Mouse (Mus musculus) cerebellum, postnatal 4 days (tissue): Measurements from ENCODE around the gene Hbb-bh1.
"Not testable (repeated sequence)": the region's sequence is repeated elsewhere in the genome, so short reads cannot be mapped to it uniquely, and the experiment has no call there.

Experiments used
- DNase-seq, 2 experiments: peaks; one replicate each; pipeline ENCODE4 v3.0.0; 2022; ENCODE audit warnings: low spot score in 2 of 2, mixed read lengths in 1 of 2

The Hbb-bh1 gene

DNA sequence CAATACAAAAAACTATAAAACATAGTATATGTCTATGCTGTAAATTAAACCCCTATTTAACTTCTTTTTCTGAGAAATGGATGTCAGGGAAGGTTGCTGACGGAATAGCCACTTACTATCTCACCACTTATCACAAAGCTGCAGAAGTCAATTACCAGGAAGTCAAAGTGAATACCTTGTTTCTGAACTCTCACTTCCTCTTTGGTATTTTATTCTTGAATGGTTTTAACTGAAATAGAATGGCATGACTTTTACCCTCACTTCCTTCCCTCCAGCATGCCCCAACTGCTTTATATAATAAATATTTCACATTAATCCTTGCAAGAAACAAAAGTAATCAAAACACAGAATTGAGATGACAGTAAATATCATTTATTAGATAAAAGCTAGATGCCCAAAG, 30.8 kb downstream of the Hbb-bh1 start:
- no peak for DNase-seq

DNA sequence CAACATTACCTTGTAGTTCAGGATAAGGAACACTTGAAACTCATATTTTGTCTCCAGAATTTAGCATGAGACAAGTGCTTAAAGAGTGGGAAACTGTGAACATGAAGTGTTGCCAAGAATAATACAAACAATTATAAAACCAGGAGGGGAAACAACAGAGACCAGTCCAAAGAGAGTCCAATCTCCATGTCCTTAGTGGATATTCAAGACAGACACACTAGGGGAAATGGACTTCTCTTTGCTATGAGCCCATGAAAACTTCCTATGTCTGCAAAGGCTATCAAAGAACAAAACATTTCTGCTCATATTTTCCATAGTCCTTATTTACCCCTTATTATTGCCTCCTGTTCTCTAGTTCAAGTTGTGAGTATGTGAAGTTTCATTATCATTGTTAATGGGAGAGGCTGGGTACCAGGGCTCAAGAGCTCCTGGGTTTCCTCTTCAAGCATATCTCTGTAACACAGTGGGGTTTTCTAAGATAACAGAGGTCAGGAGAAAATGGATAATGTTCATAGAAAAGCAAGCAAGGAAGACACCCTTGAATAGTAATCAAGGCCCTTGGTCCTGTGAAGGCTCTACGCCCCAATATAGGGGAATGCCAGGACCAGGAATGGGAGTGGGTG, 31.6 kb downstream of the Hbb-bh1 start:
- DNase-seq, result no peak

DNA sequence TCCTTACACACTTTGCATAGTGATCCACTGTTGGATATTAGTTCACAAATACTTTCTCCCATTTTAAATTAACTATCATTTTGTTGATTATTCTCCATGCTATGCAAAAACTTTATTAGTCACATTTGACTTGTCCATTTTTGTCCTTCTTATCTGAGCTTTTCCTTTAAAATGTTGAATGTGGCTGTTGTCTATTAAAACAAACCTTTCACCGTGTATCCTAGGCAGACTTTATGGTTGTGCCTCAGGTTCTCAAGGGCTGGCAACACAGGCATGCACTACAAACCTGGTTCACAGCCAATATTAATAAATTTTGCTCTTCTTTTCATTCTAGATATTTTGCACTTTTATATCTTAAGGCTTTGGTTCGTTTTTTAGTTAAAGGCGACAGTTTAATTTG, 32.2 kb downstream of the Hbb-bh1 start:
- no peak for DNase-seq

DNA sequence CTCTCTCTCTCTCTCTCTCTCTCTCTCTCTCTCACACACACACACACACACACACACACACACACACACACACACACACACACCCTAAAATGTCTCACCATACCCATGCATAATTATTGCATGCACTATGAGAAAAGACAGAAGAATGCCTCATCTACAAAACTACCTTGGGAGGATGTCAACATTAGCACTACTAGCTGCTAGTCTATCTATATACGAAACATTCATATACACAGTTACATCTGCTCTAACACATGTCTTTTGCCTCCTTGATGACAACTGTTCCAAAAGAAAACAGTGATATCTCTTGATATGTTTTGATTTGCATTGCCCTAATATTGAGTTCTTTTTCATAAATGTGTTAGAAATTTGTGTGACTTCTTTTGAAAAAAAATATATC, 32.7 kb downstream of the Hbb-bh1 start:
- no peak for DNase-seq

DNA sequence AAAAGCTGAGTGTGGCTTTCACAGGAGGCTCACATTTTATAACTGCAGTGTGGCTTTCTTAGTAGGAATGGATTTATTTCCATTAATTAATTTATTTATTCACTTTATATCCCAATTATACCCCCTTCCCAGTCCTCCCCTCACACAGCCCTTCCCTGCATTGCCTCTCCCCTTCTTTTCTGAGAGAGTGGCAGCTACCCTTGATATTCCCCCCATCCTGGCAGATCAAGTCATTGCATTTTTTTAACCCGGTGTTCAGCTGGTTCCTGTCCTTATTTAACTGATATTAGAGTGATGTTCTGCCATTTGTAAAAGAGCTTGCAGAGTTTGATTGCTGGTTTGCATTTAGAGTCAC, 33.2 kb downstream of the Hbb-bh1 start:
- no peak for DNase-seq

DNA sequence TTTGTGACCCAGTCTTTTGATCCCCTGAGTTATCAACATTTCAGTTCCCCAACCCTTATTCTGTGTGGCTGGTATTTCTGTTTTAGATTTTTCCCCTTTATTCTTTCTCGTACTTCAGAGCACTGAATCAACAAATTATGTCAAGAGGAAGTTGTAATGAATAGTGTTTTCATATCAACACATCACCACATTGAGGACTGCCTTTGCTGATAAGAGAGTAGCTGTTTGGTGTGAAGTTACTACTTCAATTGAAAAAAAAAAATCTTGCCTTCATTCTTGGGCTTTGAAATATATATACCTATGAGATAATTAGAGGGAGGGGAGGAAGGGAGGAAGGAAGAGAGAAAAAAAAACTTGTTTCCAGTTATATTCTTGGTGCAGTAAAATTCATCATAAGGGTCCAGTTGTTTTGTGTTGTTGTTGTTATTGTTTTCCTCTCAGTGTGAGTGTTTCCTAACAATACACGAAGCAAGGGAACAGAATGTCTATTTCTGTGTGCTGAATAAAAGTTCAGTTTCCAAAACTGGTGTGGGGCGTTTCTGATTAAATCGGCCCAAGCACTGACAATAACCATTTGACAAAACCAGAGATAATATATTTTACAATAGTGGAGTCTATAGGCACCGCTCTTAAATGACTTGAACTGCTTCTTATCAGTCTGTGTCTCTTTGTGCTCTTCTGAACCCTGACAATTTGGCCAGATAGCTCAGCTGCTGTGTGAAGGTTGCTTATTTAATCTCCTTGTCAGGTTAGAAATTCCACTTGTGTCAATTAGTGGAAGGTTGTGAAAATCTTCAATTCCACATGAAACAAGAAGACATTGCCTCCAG, 33.8 kb downstream of the Hbb-bh1 start:
- DNase-seq, result no peak

DNA sequence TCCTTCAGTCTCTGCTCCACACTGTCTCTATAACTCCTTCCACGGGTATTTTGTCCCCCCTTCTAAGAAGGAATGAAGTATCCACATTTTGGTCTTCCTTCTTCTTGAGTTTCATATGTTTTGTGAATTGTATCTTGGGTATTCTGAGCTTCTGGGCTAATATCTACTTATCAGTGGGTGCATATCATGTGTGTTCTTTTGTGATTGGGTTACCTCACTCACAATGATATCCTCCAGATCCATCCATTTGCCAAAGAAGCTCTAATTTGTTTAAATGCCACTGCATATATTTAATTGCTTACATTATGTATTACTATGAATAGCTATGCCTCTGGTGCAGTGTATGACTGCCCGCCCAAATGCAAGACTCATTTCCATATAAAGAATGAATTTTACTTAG, 34.8 kb downstream of the Hbb-bh1 start:
- DNase-seq, result not testable (repeated sequence)

DNA sequence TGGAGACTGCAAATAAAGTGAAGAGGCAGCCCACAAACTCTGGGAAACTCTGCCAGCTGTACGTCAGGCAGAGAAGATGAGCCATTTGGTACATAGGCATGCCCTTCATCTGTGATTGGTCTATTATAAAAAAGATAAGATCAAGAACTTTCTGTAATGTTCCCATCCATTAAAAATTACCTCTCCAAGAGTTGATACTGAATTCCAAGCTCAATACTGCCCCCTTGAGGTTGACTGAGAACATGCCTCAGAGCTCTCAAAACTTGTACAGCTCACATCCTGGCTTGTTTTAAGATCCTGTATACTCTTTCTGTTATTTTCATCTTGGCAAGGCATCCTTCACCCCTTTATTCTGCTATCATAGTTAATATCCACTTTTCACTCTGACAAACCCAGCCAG, 36.1 kb downstream of the Hbb-bh1 start:
- DNase-seq, result peak in 1 of 2 experiments; percentile 1

DNA sequence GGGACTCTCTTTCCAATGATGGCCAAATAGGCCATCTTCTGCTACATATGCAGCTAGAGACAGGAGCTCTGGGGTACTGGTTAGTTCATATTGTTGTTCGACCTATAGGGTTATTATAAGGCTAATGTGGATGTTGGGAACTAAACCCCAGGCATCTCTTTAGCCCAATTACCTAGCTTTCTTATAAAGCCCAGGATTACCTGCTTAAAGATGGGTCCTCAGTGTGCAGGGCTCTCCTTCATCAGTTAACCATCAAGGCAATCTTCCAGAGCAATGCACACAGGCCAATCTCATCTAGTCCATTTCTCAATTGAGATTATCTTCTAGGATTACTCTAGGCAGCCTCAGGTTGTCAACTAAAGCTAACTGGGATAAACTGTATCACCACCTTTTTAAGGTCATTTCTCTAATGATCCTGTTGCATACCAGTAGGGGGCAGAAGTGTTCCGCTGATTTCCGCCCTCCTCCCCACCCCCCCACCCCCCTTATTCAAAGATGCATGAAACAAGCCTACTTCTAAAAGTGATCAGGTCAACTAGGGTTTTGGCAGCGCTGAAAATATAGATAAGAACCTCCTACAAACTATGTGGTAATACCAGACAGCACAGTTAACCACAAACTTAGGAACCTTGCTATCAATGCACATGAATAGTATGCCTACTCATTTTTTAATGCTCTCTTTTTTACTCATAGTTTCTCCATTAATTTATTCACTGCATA, 50.1 kb downstream of the Hbb-bh1 start:
- DNase-seq, result no peak

DNA sequence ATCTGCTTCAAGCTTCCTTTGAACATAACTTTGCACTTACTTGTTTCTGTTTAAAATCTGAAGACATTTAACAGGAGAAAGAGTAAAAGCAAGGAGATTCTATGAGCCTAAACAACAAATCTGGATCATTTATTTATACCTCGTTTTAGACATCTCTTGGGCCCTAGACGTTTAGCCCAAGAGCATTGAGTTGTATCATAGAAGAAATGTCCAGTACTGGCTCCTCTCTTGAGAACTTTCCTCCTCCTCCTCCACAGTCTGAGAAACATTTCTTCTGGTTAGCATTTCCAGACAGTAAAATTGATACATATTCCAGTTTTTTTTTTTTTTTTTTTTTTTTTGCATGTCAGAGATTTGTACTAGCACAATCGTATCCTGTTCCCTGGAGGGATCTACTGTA, 51.2 kb downstream of the Hbb-bh1 start, which contains the start of gene Olfr67:
Gene Olfr67 (minus strand): TSS at position 101 of the 400 bp plus-strand sequence.
- no peak for DNase-seq
